Mouse (Mus musculus) CH12.LX (cell line): Measurements from ENCODE around the gene Clstn1. TPM values are rescaled to one million over a fixed set of nuclear protein-coding genes. Genes with fewer than 3 reads are reported as not detected.
A peak's percentile ranks its signal among the peaks of the same experiment; 100 is the strongest.

Experiments
- CHD1 ChIP-seq: IDR thresholded peaks from 2 replicates; pipeline ENCODE4 v1.6.1; 2012; ENCODE audit warnings: low read depth, low read length, improper control_type of control experiment, inconsistent platforms
- E2F4 ChIP-seq: IDR thresholded peaks from 2 replicates; pipeline ENCODE4 v1.6.1; 2011; ENCODE audit warnings: low read depth, low read length, improper control_type of control experiment; ENCODE audit not compliant: insufficient replicate concordance
- ELF1 ChIP-seq: IDR thresholded peaks from 2 replicates; pipeline ENCODE4 v1.6.1; 2014; ENCODE audit warnings: low read depth, mild to moderate bottlenecking, inconsistent platforms, low read length, improper control_type of control experiment
- MAX ChIP-seq: IDR thresholded peaks from 2 replicates; pipeline ENCODE4 v1.6.1; 2011; ENCODE audit warnings: low read length, improper control_type of control experiment
- NRF1 ChIP-seq: IDR thresholded peaks from 2 replicates; pipeline ENCODE4 v1.6.1; 2014; ENCODE audit warnings: low read depth, mild to moderate bottlenecking, inconsistent platforms, low read length, improper control_type of control experiment, moderate library complexity
- TBP ChIP-seq: conservative IDR thresholded peaks from 2 replicates; pipeline ENCODE4 v1.6.1; 2011; ENCODE audit warnings: low read depth, low read length, improper control_type of control experiment
- USF2 ChIP-seq: conservative IDR thresholded peaks from 2 replicates; pipeline ENCODE4 v1.6.1; 2011; ENCODE audit warnings: low read depth, low read length, improper control_type of control experiment
- ZMIZ1 ChIP-seq: IDR thresholded peaks from 2 replicates; pipeline ENCODE4 v1.6.1; 2012; ENCODE audit warnings: low read depth, mild to moderate bottlenecking, inconsistent platforms, low read length, improper control_type of control experiment
- polyA plus RNA-seq: library from polyadenylated mRNA; unstranded; fragments of >175 nt; gene quantifications from 2 replicates; pipeline ENCODE4 v1.2.1, GENCODE M21; 2012; ENCODE audit warnings: low read depth; ENCODE audit not compliant: insufficient read length
- total RNA-seq, 2 experiments: library from RNA; depleted of rRNA; stranded (reverse); fragments of 300-350 nt in 1 of 2; fragments of >200 nt in 1 of 2; gene quantifications; 2 replicates each; pipeline ENCODE4 v1.2.3; 2012 to 2014

Clstn1 gene
- total and polyA plus RNA-seq, 3 experiments: 26.4 to 53.1 (median 35.2) TPM

DNA sequence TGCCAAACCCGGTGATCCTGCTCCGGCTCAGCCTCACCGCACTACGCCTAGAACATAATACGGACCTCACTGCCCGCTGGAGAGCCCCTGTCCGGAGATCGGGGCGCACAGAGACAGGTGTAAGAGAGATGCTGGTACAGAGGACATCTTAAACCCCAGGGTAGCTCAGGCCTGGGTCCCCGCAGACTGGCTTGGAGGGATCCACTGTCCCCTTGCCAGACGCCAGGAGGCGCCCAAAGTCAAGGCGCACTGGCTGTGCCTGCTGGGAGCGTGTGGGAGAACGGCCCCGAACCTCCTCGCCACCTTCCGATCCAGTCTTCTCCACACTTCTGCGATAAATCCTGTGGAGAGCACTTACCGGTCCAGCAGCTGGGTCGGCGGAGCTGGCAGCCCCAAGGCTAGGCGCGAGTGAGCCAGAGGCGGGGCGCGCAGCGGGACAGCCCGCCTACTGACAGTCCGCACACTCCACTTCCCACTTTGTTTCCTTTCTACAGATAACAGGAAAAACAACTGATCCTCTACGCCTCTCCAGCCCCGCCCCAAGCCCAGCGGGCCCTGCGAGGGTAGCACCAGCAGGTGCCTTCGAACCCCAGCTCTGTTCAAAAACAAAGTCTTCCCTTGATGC is 112.0 kb downstream of the Clstn1 start (continued):
- TF ChIP-seq USF2 (no peak), MAX (no peak), CHD1 (no peak), TBP (0 out of 2 replicates have a peak, but pooled peaks have one; percentile 21), ELF1 (peak; percentile 57), NRF1 (no peak), ZMIZ1 (peak; percentile 64; the same call in 1 of the 2 replicates), E2F4 (no peak)

Other genes starting within 250 kb of the Clstn1 start
- gene Ube4b, start 159.7 kb upstream of the Clstn1 start, total RNA-seq (2012; rRNA removed): 35.3 and 41.6 TPM in 2 replicates
- gene Ube4b, start 159.7 kb upstream of the Clstn1 start, total RNA-seq (2014; rRNA removed): 13.1 and 14.3 TPM in 2 replicates
- gene Ube4b, start 159.7 kb upstream of the Clstn1 start, polyA plus RNA-seq: 47.9 and 60.0 TPM in 2 replicates
- gene Rbp7, start 131.5 kb upstream of the Clstn1 start, total RNA-seq (2012; rRNA removed): not detected in 2 replicates
- gene Rbp7, start 131.5 kb upstream of the Clstn1 start, total RNA-seq (2014; rRNA removed): not detected in 2 replicates
- not detected in 2 replicates for gene Rbp7, start 131.5 kb upstream of the Clstn1 start, polyA plus RNA-seq
- gene Tmem274, start 109.1 kb upstream of the Clstn1 start, total RNA-seq (2012; rRNA removed): not detected in 2 replicates
- not detected in 2 replicates for gene Tmem274, start 109.1 kb upstream of the Clstn1 start, total RNA-seq (2014; rRNA removed)
- gene Tmem274, start 109.1 kb upstream of the Clstn1 start, polyA plus RNA-seq: not detected in 2 replicates
- gene Nmnat1, start 101.3 kb upstream of the Clstn1 start, total RNA-seq (2012; rRNA removed): 11.4 and 12.4 TPM in 2 replicates
- 9.6 and 10.9 TPM in 2 replicates for gene Nmnat1, start 101.3 kb upstream of the Clstn1 start, total RNA-seq (2014; rRNA removed)
- 8.6 and 10.0 TPM in 2 replicates for gene Nmnat1, start 101.3 kb upstream of the Clstn1 start, polyA plus RNA-seq
- 43.4 and 43.6 TPM in 2 replicates for gene Lzic, start 101.2 kb upstream of the Clstn1 start, total RNA-seq (2012; rRNA removed)
- gene Lzic, start 101.2 kb upstream of the Clstn1 start, total RNA-seq (2014; rRNA removed): 53.3 and 68.5 TPM in 2 replicates
- 40.0 and 49.5 TPM in 2 replicates for gene Lzic, start 101.2 kb upstream of the Clstn1 start, polyA plus RNA-seq
- 5.7 and 5.9 TPM in 2 replicates for gene Ctnnbip1, start 68.2 kb upstream of the Clstn1 start, total RNA-seq (2012; rRNA removed)
- gene Ctnnbip1, start 68.2 kb upstream of the Clstn1 start, total RNA-seq (2014; rRNA removed): 4.3 and 4.5 TPM in 2 replicates
- 5.7 and 8.4 TPM in 2 replicates for gene Ctnnbip1, start 68.2 kb upstream of the Clstn1 start, polyA plus RNA-seq
- 84.0 and 95.0 TPM in 2 replicates for gene Pik3cd, start 116.1 kb downstream of the Clstn1 start, total RNA-seq (2012; rRNA removed)
- 57.0 and 60.3 TPM in 2 replicates for gene Pik3cd, start 116.1 kb downstream of the Clstn1 start, total RNA-seq (2014; rRNA removed)
- gene Pik3cd, start 116.1 kb downstream of the Clstn1 start, polyA plus RNA-seq: 62.4 and 72.1 TPM in 2 replicates
- gene Tmem201, start 151.6 kb downstream of the Clstn1 start, total RNA-seq (2012; rRNA removed): 16.2 and 18.0 TPM in 2 replicates
- gene Tmem201, start 151.6 kb downstream of the Clstn1 start, total RNA-seq (2014; rRNA removed): 6.4 and 6.5 TPM in 2 replicates
- 23.7 and 29.2 TPM in 2 replicates for gene Tmem201, start 151.6 kb downstream of the Clstn1 start, polyA plus RNA-seq
- gene Slc25a33, start 187.8 kb downstream of the Clstn1 start, total RNA-seq (2012; rRNA removed): 24.4 and 25.3 TPM in 2 replicates
- 32.3 and 35.5 TPM in 2 replicates for gene Slc25a33, start 187.8 kb downstream of the Clstn1 start, total RNA-seq (2014; rRNA removed)
- 32.4 and 33.3 TPM in 2 replicates for gene Slc25a33, start 187.8 kb downstream of the Clstn1 start, polyA plus RNA-seq